Mouse (Mus musculus) midbrain, embryonic 16.5 days (tissue): ENCODE results near the gene Tmem51. TPM values are rescaled to one million over a fixed set of nuclear protein-coding genes. Genes with fewer than 3 reads are reported as not detected.

Source experiments
- ATAC-seq: fragments of 200-750 bp; cut with Nextera tagmentation; 2 replicates; pipeline ENCODE4 v1.8.0; 2017; ENCODE audit warnings: moderate TSS enrichment
- H3K27ac ChIP-seq: fragments of 300-500 bp; sonication (generic); 2 replicates; pipeline ENCODE4 v1.5.1; 2014; ENCODE audit warnings: mild to moderate bottlenecking, low read length, mixed read lengths
- H3K27me3 ChIP-seq: fragments of 300-500 bp; sonication (generic); 2 replicates; pipeline ENCODE4 v1.6.1; 2014; ENCODE audit warnings: low read depth, low read length, mixed read lengths; ENCODE audit not compliant: control insufficient read depth, insufficient read depth
- H3K36me3 ChIP-seq: fragments of 300-500 bp; sonication (generic); 2 replicates; pipeline ENCODE4 v1.6.1; 2014; ENCODE audit warnings: mild to moderate bottlenecking, low read length, moderate library complexity, mixed read lengths; ENCODE audit not compliant: control insufficient read depth, insufficient read depth
- H3K4me1 ChIP-seq: fragments of 300-500 bp; sonication (generic); 2 replicates; pipeline ENCODE4 v1.6.1; 2014; ENCODE audit warnings: mild to moderate bottlenecking, low read length, mixed read lengths; ENCODE audit not compliant: control insufficient read depth, insufficient read depth
- H3K4me2 ChIP-seq: fragments of 300-500 bp; sonication (generic); 2 replicates; pipeline ENCODE4 v1.6.1; 2014; ENCODE audit warnings: mild to moderate bottlenecking, low read length, mixed read lengths
- H3K4me3 ChIP-seq: fragments of 300-500 bp; sonication (generic); 2 replicates; pipeline ENCODE4 v1.5.1; 2014; ENCODE audit warnings: low read depth, mild to moderate bottlenecking, low read length, moderate library complexity, mixed read lengths
- H3K9ac ChIP-seq: fragments of 300-500 bp; sonication (generic); 2 replicates; pipeline ENCODE4 v1.6.1; 2014; ENCODE audit warnings: low read depth, low read length, mixed read lengths
- H3K9me3 ChIP-seq: fragments of 300-500 bp; sonication (generic); replicated peaks from 2 replicates; pipeline ENCODE4 v1.6.1; 2014; ENCODE audit warnings: mild to moderate bottlenecking, low read length, mixed read lengths; ENCODE audit not compliant: control insufficient read depth, poor library complexity, severe bottlenecking
- WGBS: fragments of 180-500 bp; shearing (Covaris S2); extraction: QIAGEN DNeasy Blood & Tissue Kit; methylation state at CpG from one replicate; pipeline ENCODE4 v1.1.7; 2014; 5-methylcytosine and 5-hydroxymethylcytosine counted together
- polyA plus RNA-seq: library from polyadenylated mRNA; unstranded; fragments of >200 nt; fragmentation: Nextera tagmentation; extraction: Ambion mirVana; gene quantifications from 2 replicates; pipeline ENCODE4 v1.2.1, GENCODE M21; 2015

The Tmem51 gene
- polyA plus RNA-seq, result 6.9 and 7.1 TPM in 2 replicates

DNA sequence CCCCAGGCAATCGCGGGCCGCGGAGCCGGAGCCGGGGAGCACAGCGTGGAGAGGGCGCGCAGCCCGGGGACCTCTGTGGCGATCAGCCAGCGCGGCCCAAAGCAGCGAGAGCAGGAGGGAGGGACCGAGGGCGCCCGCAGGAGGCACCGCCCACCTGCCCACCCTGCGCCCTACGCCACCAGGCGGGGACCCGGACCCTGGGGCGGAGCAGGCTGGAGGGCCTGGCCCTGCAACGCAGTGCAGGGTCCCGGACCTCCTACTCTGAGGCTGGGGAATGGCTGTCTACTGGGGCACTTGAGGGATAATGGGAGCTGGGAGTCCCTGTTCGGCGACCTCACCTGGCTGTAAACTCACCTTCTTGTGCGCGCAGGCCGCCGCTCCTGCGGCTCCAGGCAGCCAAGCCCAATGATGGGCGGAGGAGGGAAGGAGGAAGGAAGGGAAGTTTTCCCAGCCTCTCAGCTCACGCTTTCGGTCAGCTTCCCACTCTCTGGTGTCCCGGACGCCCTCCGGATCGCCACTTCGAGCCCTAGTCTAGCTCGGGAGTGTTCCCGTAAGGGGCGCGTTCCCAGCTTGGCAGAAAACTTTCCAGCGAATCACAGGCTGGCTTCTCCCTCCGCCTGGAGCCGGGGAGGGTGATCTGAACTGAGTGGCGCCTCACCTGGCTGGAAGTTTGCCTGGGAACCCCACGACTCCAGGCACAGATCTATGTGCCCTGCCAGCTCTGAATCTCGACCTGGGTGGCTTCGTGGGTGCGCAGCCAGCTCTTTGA lies at the start of gene Tmem51:
Tmem51 (minus strand) TSS at position 174 of the 769 bp plus-strand sequence.
- Histone ChIP-seq H3K9ac (peak within 1 kb of the TSS; percentile 74), H3K4me1 (peaks cover 14% of the 10 kb centered on the region; the same call in 1 of the 2 replicates), H3K4me2 (peak within 1 kb of the TSS; percentile 88), H3K27me3 (peaks cover 16% of the 10 kb centered on the region), H3K9me3 (no peaks in the 10 kb centered on the region), H3K27ac (no peak within 1 kb of the TSS), H3K36me3 (no peaks in the 10 kb centered on the region), H3K4me3 (peak within 1 kb of the TSS; percentile 59)
- under 1% methylated on average over 45 of the region's 52 CpGs for WGBS
- peak; percentile 69 for ATAC-seq

DNA sequence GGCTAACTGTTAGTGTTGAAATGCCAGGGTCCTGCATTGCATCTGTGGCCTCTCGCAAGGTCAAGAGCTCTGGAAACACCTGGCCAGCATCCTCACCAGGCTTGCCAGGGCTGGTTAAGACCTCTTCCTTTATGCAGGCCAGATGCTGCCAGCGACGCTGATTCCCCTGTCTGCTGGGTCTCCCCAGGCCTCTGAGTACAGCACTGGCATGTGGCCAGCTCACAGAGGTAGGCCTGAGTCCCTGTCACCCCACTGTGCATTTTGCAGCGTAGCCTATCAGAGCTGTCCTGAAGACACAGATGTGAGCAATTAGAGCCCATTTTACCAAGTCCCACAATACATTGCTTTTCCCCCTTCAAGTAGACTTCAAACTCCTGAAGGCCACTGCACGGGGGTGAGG lies 46.1 kb upstream of the Tmem51 start:
- Histone ChIP-seq H3K36me3 (no peaks in the 10 kb centered on the region), H3K27ac (no peak overlapping the region), H3K4me2 (no peak overlapping the region), H3K27me3 (no peaks in the 10 kb centered on the region), H3K4me1 (no peaks in the 10 kb centered on the region), H3K9ac (no peak overlapping the region), H3K4me3 (no peak overlapping the region), H3K9me3 (no peaks in the 10 kb centered on the region)
- ATAC-seq, result no peak
- WGBS, result 51% methylated on average over 5 of the region's 5 CpGs

DNA sequence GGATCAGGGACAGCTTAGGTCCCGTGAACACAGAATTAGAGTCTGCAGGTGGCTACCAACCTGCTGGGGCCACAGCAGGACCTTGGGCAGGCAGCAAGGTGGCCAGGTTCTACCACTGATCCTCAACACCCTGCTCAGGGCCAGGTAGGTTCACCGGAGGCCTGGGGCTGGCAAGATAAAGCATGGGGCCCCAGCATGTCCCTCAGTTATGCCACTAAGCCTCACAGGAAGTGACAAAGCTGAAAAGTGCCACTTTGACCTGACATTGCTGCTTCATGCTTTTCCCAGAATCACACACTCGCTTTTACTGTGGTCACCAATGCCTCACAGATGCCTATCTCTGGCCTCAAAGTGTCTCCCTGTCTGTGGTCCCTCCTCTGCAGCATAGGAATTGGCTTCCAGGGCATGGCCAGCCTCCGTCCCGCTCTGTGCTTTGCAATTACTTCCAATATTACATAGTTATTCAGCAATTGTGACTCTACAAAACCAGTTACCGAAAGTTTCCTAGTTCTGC lies 43.2 kb upstream of the Tmem51 start:
- no peak for ATAC-seq
- Histone ChIP-seq H3K4me1 (no peaks in the 10 kb centered on the region), H3K9ac (no peak overlapping the region), H3K9me3 (no peaks in the 10 kb centered on the region), H3K4me2 (no peak overlapping the region), H3K27ac (no peak overlapping the region), H3K36me3 (no peaks in the 10 kb centered on the region), H3K27me3 (no peaks in the 10 kb centered on the region), H3K4me3 (no peak overlapping the region)
- 93% methylated on average over 6 of the region's 6 CpGs for WGBS

DNA sequence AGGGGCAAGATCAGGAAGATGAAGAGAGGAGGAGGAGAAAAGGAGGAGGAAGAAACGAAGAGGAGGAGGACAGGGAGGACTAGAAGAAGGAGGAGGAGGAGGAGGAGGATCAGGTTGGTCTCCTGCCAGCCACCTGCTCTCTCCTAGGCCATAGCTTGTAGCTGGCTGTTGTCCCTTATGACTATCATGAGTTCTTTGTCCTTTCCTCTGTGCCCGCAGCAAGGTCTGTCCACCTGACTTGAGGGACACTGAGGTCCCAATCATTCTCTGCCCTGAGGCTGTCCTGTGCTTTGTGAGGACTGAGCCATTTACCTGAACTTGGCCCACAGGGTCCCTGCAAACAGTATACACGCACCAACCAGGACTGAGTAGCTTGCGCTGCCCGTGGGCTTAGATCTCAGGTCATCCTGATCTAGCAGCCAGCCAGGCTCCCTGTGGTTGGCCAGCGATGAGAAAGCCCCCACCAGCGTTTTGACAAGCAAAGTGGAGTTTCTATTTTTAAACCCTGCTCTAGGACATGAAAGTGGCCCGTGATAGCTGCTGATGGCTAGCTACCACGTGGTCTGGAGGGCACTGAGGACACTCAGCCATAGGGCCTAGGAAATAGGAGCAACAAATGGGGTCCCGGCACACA lies 42.7 kb upstream of the Tmem51 start:
- no peaks in the 10 kb centered on the region for H3K27me3 ChIP-seq
- H3K27ac ChIP-seq, result no peak overlapping the region
- H3K4me3 ChIP-seq, result no peak overlapping the region
- H3K4me2 ChIP-seq, result no peak overlapping the region
- WGBS, result 67% methylated on average over 10 of the region's 10 CpGs
- H3K36me3 ChIP-seq, result no peaks in the 10 kb centered on the region
- no peak overlapping the region for H3K9ac ChIP-seq
- 0 out of 2 replicates have a peak, but pooled peaks have one; percentile 32 for ATAC-seq
- H3K4me1 ChIP-seq, result no peaks in the 10 kb centered on the region
- no peaks in the 10 kb centered on the region for H3K9me3 ChIP-seq

DNA sequence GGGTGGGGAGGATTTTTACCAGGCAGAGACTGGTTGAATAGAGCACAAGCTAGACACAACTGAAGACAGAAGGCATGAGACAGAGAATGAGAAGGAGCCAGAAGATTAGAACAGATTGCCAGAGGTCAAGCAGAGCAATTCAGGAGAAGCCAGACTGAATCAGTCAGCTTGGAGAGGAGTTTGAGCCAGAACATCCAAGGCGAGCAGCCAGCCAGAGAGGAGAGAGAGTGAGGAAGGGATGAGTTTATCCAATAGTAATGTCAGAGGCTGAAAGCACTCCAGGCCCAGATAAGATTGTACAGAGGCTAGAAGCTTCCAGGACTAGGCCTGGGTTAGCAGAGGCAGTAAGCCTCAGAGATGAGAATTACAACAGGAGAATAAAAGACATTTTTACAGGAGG lies 37.1 kb upstream of the Tmem51 start:
- H3K36me3 ChIP-seq, result no peaks in the 10 kb centered on the region
- no peak for ATAC-seq
- no peaks in the 10 kb centered on the region for H3K27me3 ChIP-seq
- no peak overlapping the region for H3K4me2 ChIP-seq
- H3K9ac ChIP-seq, result no peak overlapping the region
- H3K9me3 ChIP-seq, result no peaks in the 10 kb centered on the region
- WGBS, result 47% methylated on average over 1 of the region's 1 CpGs
- no peak overlapping the region for H3K27ac ChIP-seq
- H3K4me1 ChIP-seq, result no peaks in the 10 kb centered on the region
- no peak overlapping the region for H3K4me3 ChIP-seq

DNA sequence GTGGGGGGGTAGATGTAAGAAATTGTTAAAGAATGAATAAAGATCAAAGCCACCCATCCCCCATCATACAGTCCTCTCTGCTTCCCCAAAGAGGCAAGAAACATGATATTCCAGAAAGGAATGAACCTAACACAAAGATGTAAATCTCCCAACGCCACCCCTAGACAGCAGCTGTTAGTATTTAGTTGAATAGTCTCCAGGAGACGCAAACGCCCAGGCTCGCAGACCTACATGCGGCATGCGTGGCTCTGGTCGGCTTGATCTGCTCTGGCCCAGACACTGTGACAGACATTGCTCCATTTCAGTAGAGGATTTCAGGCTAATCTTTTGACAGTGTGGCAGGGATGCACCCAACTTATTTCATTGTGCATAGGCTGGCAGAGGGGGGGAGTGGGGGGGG lies 34.4 kb upstream of the Tmem51 start:
- no peak overlapping the region for H3K27ac ChIP-seq
- no peaks in the 10 kb centered on the region for H3K4me1 ChIP-seq
- H3K9me3 ChIP-seq, result no peaks in the 10 kb centered on the region
- no peak overlapping the region for H3K9ac ChIP-seq
- no peak overlapping the region for H3K4me2 ChIP-seq
- 44% methylated on average over 7 of the region's 7 CpGs for WGBS
- no peaks in the 10 kb centered on the region for H3K27me3 ChIP-seq
- ATAC-seq, result 0 out of 2 replicates have a peak, but pooled peaks have one; percentile 29
- no peak overlapping the region for H3K4me3 ChIP-seq
- no peaks in the 10 kb centered on the region for H3K36me3 ChIP-seq

DNA sequence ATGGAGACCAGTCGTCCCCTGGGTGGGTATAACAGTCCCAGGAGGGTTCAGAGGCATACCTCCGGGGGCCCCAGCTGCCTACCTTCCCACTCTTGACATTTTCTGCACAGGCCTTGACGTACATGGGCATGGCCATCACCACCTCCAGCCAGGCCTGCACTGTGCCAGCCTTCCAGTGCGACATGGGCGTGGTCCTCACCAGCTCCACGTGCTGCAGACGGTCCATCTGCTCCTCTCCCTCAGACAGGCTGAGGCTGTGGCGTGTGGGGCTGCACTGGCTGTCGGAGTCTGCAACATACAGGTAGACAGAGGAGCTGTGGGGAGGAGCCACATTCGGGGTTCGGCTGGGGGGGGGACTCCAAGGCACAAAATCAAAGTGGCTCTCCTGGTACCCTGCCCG lies 33.9 kb upstream of the Tmem51 start:
- no peak for ATAC-seq
- Histone ChIP-seq H3K27ac (no peak overlapping the region), H3K9ac (no peak overlapping the region), H3K4me3 (no peak overlapping the region), H3K9me3 (no peaks in the 10 kb centered on the region), H3K4me2 (no peak overlapping the region), H3K36me3 (no peaks in the 10 kb centered on the region), H3K4me1 (no peaks in the 10 kb centered on the region), H3K27me3 (no peaks in the 10 kb centered on the region)
- WGBS, result 88% methylated on average over 12 of the region's 12 CpGs

DNA sequence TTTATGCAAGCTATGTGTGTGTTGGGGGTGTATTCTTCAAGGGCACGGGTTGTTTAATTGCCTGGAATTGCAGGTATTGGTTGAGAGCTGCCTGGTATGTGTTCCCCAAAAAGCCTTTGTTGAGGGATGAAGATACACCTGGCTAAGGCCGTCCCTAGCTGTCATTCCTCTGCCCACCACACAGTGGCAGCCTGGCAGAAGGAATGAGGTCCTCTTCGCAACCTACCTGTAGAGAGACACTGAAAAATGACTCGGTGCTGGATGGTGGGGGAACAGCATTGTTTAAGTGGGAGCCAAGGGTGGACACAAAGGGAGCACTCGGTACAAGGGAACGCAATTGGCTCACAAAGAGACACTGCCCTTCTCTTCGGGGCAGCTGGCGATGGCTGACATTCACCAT lies 29.2 kb upstream of the Tmem51 start:
- Histone ChIP-seq H3K27me3 (no peaks in the 10 kb centered on the region), H3K9me3 (no peaks in the 10 kb centered on the region), H3K4me2 (no peak overlapping the region), H3K9ac (no peak overlapping the region), H3K27ac (no peak overlapping the region), H3K36me3 (peaks cover 8% of the 10 kb centered on the region; the same call in 1 of the 2 replicates), H3K4me3 (no peak overlapping the region), H3K4me1 (no peaks in the 10 kb centered on the region)
- peak; percentile 75 for ATAC-seq
- WGBS, result 35% methylated on average over 8 of the region's 8 CpGs

DNA sequence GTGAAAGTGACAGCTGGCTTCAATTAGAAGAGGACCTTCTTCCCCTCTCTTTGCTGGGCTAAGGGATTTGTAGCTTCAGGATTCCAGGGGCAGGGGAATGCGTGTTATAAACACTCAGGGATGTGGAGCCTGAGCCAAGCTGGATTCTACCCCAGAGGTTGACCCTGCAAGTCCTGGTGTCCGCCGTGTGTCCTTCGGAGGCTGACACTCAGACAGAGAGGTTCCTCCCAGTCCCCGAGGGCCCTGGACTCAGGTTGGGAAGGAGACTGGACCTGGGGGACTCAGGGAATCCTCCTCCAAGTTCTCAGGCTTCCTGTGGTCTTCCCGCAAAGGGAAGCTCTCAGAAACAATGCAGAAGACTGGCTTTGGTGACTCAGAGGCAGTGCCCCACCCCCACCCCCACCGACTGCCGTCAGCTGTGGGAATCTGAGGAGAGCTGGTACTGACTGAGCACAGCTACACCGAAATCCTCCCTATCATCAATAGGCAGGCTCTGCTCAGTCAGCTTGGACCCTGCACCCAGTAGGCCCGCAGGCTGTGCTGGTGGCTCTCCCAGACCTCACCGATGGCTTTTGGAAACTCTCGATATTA lies 19.1 kb upstream of the Tmem51 start:
- no peaks in the 10 kb centered on the region for H3K4me1 ChIP-seq
- H3K4me2 ChIP-seq, result no peak overlapping the region
- H3K9me3 ChIP-seq, result no peaks in the 10 kb centered on the region
- H3K36me3 ChIP-seq, result peaks cover 8% of the 10 kb centered on the region; the same call in 1 of the 2 replicates
- H3K9ac ChIP-seq, result no peak overlapping the region
- no peaks in the 10 kb centered on the region for H3K27me3 ChIP-seq
- WGBS, result 52% methylated on average over 12 of the region's 12 CpGs
- no peak for ATAC-seq
- no peak overlapping the region for H3K4me3 ChIP-seq
- no peak overlapping the region for H3K27ac ChIP-seq
